Mouse (Mus musculus): ENCODE data around the gene Mapkapk2. TPM values are rescaled to one million over a fixed set of nuclear protein-coding genes. Genes with fewer than 3 reads are reported as not detected.
"Not testable (repeated sequence)": the region's sequence is repeated elsewhere in the genome, so short reads cannot be mapped to it uniquely, and the experiment has no call there.

Gene Mapkapk2
- polyA plus RNA-seq (2011; ENCODE audit: insufficient read depth, insufficient read length, low read depth, missing spikeins) = 64.9 and 65.1 TPM in 2 replicates

DNA sequence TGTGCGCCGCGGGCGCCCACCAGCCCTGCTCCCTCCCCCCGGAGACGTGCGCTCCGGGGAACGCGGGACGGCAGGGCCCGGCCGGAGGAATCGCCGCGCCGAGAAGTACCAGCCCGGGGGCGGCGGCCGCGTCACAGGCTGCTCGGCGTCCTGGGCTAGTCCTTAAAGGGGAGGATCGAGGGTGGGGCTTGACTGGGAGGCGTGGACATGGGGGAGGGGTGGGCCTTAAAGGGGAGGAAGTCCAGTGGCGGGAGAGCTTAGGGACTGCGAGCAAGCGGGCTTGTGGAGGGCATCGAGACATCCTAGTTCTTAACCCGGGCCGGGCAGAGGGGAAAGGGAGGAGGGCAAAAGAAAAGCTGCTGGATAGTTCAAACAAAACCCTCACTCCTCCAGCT, at the start of gene Mapkapk2:
Gene Mapkapk2 (minus strand): TSS at position 127 of the 395 bp plus-strand sequence.
- H3K36me3 ChIP-seq (ENCODE audit: control insufficient read depth, insufficient read depth, low read length, poor library complexity, severe bottlenecking) = no peaks in the 10 kb centered on the region
- TF ChIP-seq CTCF (IDR thresholded peaks at IDR 0.05; ENCODE audit: low read depth, low read length) (no peak), POLR2A (IDR thresholded peaks at IDR 0.05; ENCODE audit: insufficient read depth, low read length) (no peak), EP300 (IDR thresholded peaks at IDR 0.05; ENCODE audit: insufficient read depth, low read depth, low read length) (0 out of 2 replicates have a peak, but pooled peaks have one; percentile 54)
- peak within 1 kb of the TSS; percentile 53 for H3K9ac ChIP-seq (ENCODE audit: low read depth, poor library complexity, severe bottlenecking)
- H3K4me3 ChIP-seq (ENCODE audit: low read depth, low read length) = peak within 1 kb of the TSS; percentile 59
- peaks cover 2% of the 10 kb centered on the region; the same call in 1 of the 2 replicates for H3K27me3 ChIP-seq (ENCODE audit: control insufficient read depth, insufficient read depth, low read length, poor library complexity, severe bottlenecking)
- H3K4me1 ChIP-seq (ENCODE audit: control insufficient read depth, insufficient read depth, low read length) = no peaks in the 10 kb centered on the region
- H3K9me3 ChIP-seq (replicated peaks; ENCODE audit: control insufficient read depth, insufficient read depth, low read length, poor library complexity, severe bottlenecking) = no peaks in the 10 kb centered on the region
- H3K27ac ChIP-seq (ENCODE audit: insufficient read depth, low read length) = no peak within 1 kb of the TSS

DNA sequence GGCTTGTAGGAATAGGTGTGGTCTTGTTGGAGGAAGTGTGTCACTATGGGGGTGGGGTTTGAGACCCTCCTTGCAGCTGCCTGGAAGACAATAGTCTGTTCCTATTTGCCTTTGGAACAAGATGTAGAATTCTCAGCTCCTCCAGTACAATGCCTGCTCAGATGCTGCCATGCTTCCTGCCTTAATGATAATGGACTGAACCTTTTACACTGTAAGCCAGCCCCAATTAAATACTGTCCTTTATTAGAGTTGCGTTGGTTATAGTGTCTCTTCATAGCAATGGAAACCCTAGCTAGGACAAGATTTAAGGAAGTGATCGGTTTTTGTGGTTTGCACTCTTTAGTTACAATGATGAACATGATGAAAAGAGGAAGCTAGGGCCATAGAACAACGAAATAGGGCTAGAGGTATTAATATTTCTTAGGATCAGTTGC, 48.6 kb upstream of the Mapkapk2 start:
- TF ChIP-seq POLR2A (IDR thresholded peaks at IDR 0.05; ENCODE audit: insufficient read depth, low read length) = peak; percentile 43
- no peak for TF ChIP-seq EP300 (IDR thresholded peaks at IDR 0.05; ENCODE audit: insufficient read depth, low read depth, low read length)
- no peak for TF ChIP-seq CTCF (IDR thresholded peaks at IDR 0.05; ENCODE audit: low read depth, low read length)
- no peaks in the 10 kb centered on the region for H3K36me3 ChIP-seq (ENCODE audit: control insufficient read depth, insufficient read depth, low read length, poor library complexity, severe bottlenecking)
- no peaks in the 10 kb centered on the region for H3K27me3 ChIP-seq (ENCODE audit: control insufficient read depth, insufficient read depth, low read length, poor library complexity, severe bottlenecking)
- H3K9me3 ChIP-seq (replicated peaks; ENCODE audit: control insufficient read depth, insufficient read depth, low read length, poor library complexity, severe bottlenecking) = no peaks in the 10 kb centered on the region
- H3K4me3 ChIP-seq (ENCODE audit: low read depth, low read length) = peak overlapping the region; percentile 62
- peaks cover 5% of the 10 kb centered on the region for H3K4me1 ChIP-seq (ENCODE audit: control insufficient read depth, insufficient read depth, low read length)
- peak overlapping the region; percentile 73 for H3K9ac ChIP-seq (ENCODE audit: low read depth, poor library complexity, severe bottlenecking)
- peak overlapping the region; percentile 88 for H3K27ac ChIP-seq (ENCODE audit: insufficient read depth, low read length)

DNA sequence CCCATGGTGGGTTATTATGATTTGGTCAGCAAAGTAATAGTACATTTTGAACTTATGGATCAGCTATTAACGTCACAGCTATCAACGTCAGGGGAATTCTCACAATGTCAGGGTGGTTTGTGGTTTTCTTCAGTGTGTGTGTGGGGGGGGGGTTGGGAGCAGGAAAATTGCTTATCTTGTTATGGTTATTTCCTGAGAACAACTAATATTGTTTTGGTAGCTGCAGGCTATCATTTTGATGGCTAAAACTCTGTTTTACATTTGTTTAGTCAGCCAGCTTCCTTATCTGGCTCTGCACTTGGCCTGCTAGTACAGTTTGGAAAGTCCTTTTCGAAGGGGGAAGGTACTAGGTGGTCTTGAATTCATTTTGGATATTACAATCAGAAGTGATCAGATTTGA, 47.6 kb upstream of the Mapkapk2 start:
- not testable (repeated sequence) for H3K4me1 ChIP-seq (ENCODE audit: control insufficient read depth, insufficient read depth, low read length); H3K4me3 ChIP-seq (ENCODE audit: low read depth, low read length); H3K36me3 ChIP-seq (ENCODE audit: control insufficient read depth, insufficient read depth, low read length, poor library complexity, severe bottlenecking); H3K9ac ChIP-seq (ENCODE audit: low read depth, poor library complexity, severe bottlenecking); H3K9me3 ChIP-seq (replicated peaks; ENCODE audit: control insufficient read depth, insufficient read depth, low read length, poor library complexity, severe bottlenecking); H3K27me3 ChIP-seq (ENCODE audit: control insufficient read depth, insufficient read depth, low read length, poor library complexity, severe bottlenecking)
- H3K27ac ChIP-seq (ENCODE audit: insufficient read depth, low read length) = peak overlapping the region; percentile 80

DNA sequence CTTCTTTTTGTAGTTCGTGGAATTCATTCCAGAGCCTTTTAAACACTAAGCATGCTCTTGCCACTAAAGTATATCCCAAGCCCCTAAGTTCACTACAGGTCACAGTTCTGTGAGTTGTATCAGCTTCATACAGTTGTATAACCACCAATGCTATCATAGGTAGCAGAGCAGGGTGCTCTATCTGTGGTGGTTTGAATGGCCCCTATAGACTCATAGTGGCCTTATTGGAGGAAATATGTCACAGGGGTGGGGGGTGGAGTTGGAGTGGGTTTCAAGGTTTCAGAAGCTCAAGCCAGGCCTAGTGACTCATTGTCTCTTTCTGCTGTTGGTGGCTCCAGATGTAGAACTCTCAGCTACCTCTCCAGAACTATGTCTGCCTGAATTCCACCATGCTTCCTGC, 44.8 kb upstream of the Mapkapk2 start:
- TF ChIP-seq CTCF (IDR thresholded peaks at IDR 0.05; ENCODE audit: low read depth, low read length) (no peak), EP300 (IDR thresholded peaks at IDR 0.05; ENCODE audit: insufficient read depth, low read depth, low read length) (no peak), POLR2A (IDR thresholded peaks at IDR 0.05; ENCODE audit: insufficient read depth, low read length) (no peak)

DNA sequence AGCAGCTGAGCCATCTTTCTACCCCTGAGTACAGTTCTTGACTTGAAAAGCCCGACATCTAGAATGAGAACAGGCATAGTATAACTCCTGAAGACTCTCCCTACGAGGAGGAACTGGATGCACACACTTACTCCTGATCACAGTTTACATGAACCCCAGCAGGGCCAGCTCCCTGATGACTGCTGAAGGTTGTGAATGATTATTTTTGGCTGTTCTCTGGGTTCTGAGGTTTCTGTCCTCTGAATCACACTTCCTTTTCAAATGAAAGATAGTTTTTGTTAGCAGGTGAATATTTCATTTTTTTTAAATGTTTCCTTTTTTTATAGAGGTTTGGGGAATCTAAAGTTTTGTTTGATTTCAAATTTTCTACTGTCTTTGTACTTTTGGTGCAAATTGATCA, 43.8 kb upstream of the Mapkapk2 start:
- Histone ChIP-seq H3K9ac (ENCODE audit: low read depth, poor library complexity, severe bottlenecking) (no peak overlapping the region), H3K4me1 (ENCODE audit: control insufficient read depth, insufficient read depth, low read length) (peaks cover 3% of the 10 kb centered on the region), H3K4me3 (ENCODE audit: low read depth, low read length) (no peak overlapping the region), H3K27me3 (ENCODE audit: control insufficient read depth, insufficient read depth, low read length, poor library complexity, severe bottlenecking) (no peaks in the 10 kb centered on the region), H3K27ac (ENCODE audit: insufficient read depth, low read length) (peak overlapping the region; percentile 33), H3K9me3 (replicated peaks; ENCODE audit: control insufficient read depth, insufficient read depth, low read length, poor library complexity, severe bottlenecking) (no peaks in the 10 kb centered on the region), H3K36me3 (ENCODE audit: control insufficient read depth, insufficient read depth, low read length, poor library complexity, severe bottlenecking) (no peaks in the 10 kb centered on the region; the same call in 1 of the 2 replicates)
- TF ChIP-seq CTCF (IDR thresholded peaks at IDR 0.05; ENCODE audit: low read depth, low read length) (no peak), EP300 (IDR thresholded peaks at IDR 0.05; ENCODE audit: insufficient read depth, low read depth, low read length) (no peak), POLR2A (IDR thresholded peaks at IDR 0.05; ENCODE audit: insufficient read depth, low read length) (no peak)

More for the DNA sequence above, 44.8 kb upstream of the Mapkapk2 start:
- Histone ChIP-seq H3K9me3 (replicated peaks; ENCODE audit: control insufficient read depth, insufficient read depth, low read length, poor library complexity, severe bottlenecking) (no peaks in the 10 kb centered on the region), H3K27me3 (ENCODE audit: control insufficient read depth, insufficient read depth, low read length, poor library complexity, severe bottlenecking) (no peaks in the 10 kb centered on the region), H3K27ac (ENCODE audit: insufficient read depth, low read length) (no peak overlapping the region), H3K36me3 (ENCODE audit: control insufficient read depth, insufficient read depth, low read length, poor library complexity, severe bottlenecking) (no peaks in the 10 kb centered on the region), H3K9ac (ENCODE audit: low read depth, poor library complexity, severe bottlenecking) (no peak overlapping the region), H3K4me1 (ENCODE audit: control insufficient read depth, insufficient read depth, low read length) (peaks cover 3% of the 10 kb centered on the region), H3K4me3 (ENCODE audit: low read depth, low read length) (no peak overlapping the region)

DNA sequence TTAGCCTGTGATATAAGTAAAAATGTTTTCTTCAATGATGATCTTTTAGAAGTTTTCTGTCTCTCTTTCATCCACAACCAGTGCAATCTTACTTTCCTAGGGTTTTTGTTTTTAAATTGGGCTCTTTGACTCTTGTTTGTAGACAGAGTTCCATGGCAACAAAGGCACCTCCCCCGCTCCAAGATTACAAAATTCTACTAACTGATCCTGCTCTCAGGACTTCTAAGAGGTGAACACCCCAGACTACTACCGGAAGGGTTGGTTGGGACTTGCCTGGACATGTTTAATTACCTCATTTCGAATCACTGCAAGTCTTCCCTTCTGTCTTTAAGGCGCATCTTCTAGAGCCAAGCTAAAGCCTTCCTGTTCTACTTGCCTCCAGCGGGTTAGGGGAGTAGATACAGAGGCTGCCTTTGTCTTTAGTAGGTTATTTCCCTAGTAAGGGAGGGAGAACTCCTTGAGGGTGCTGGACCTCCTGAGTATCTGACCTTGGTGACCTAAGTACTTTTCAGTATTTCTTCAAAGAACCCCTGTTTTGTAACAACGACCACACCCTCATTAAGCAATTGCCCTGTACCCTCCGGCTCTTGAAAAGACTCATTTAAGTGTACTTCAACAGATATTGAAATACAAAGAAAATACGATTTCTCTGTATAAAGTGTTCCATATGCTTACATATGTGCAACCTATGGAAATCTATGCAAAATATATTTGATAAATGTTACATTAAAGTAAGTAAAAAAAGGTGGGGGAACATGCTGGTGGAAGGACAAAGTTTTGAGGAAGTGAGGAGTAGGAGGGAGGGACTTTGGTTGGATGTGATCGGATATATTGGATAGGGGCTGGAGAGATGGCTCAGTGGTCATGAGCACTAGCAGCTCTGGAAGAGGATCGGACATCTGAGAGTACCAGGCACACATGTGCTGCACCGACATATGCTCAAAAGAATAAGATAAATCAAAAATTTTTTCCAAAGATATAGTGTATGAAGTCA, 41.8 kb upstream of the Mapkapk2 start:
- no peaks in the 10 kb centered on the region for H3K9me3 ChIP-seq (replicated peaks; ENCODE audit: control insufficient read depth, insufficient read depth, low read length, poor library complexity, severe bottlenecking)
- no peaks in the 10 kb centered on the region for H3K27me3 ChIP-seq (ENCODE audit: control insufficient read depth, insufficient read depth, low read length, poor library complexity, severe bottlenecking)
- peak overlapping the region; percentile 91 for H3K9ac ChIP-seq (ENCODE audit: low read depth, poor library complexity, severe bottlenecking)
- no peak for TF ChIP-seq EP300 (IDR thresholded peaks at IDR 0.05; ENCODE audit: insufficient read depth, low read depth, low read length)
- H3K4me1 ChIP-seq (ENCODE audit: control insufficient read depth, insufficient read depth, low read length) = peaks cover 2% of the 10 kb centered on the region
- no peak overlapping the region for H3K4me3 ChIP-seq (ENCODE audit: low read depth, low read length)
- peaks cover 20% of the 10 kb centered on the region for H3K36me3 ChIP-seq (ENCODE audit: control insufficient read depth, insufficient read depth, low read length, poor library complexity, severe bottlenecking)
- peak overlapping the region; percentile 98 for H3K27ac ChIP-seq (ENCODE audit: insufficient read depth, low read length)

Data from ES-Bruce4 (cell line).